Mouse (Mus musculus) kidney, postnatal 14 days (tissue): ENCODE results near the gene 5330417H12Rik.

Source experiments
- DNase-seq: peaks from one replicate; pipeline ENCODE4 v3.0.0; 2022; ENCODE audit warnings: mixed read lengths

Gene 5330417H12Rik

DNA sequence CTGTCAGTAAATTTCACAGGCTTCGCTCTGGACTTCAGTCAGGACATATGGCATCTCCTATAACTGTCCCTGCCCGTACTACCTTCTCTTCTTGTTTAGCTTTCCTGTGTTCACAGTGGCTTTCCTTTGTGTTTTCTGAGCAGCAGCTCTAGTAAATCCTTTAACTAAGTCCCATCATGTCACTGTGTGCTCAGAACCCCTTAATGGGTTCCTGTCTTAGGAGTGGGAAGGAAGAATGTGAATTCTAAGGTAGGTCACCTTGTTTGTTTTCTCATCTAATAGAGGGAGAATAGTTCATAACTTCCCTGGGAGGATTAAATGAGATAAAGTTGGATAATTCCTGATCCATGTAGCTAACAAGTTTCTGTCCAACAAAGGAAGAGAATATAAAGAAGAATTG, at the start of gene 5330417H12Rik:
Gene 5330417H12Rik (minus strand): TSS at position 101 of the 400 bp plus-strand sequence.
- DNase-seq: no peak

- no peak for DNase-seq
These were observed 43.6 kb upstream of the 5330417H12Rik start for GRCm38 (mm10) chr7:107668514-107668913.

- DNase-seq: peak; percentile 34
These were observed 41.4 kb upstream of the 5330417H12Rik start for GRCm38 (mm10) chr7:107666262-107666902.

DNA sequence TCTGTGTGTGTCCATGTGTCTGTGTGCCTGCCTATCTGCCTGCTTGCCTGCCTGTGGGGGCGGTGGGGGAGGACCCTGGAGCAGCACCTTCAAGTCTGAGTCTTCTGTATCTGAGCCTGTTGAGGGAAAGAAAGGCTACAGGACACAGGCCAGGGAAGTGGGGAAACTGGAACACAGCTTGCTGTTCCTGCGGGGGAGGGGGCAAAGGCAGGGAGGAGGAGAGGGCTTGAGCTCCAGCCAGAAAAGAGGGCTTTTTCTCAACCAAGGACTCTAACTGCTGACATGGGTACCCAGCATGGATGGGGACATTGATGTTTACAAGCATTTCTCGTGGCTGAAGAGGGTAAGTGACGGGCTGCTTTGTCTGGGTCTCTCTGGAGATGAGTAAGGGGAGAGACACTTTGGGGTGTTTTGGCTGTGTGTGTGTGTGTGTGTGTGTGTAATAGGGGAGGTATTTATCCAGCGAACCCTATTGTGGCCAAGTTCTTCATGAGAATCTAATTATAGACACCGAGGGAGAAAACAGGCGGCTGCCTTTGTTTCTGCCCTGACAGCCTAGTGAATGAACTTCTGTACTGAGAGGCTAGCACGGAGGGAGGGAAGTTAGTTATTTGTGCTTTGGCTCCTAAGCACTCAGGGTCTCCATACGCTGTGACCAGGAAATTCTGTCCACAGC, 40.8 kb upstream of the 5330417H12Rik start:
- DNase-seq: peak; percentile 45

DNA sequence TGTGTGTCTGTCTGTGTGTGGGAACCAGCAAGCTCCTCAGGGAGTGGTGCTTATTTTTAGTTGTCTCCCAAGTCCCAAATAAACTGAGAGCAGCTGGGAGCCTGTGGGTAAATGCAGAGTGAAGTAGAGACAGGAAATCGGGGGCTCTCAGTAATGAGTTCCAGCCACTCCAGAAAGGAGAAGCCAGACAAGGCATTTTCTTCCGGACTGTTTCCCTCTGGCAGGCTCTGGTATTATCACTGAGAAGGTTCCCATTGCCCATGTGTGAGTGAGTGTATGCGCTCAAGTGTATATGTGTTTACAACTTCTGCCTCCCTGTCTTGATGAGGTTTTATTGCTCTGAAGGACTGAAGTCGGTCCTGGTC, 40.2 kb upstream of the 5330417H12Rik start:
- peak; percentile 33 for DNase-seq

DNA sequence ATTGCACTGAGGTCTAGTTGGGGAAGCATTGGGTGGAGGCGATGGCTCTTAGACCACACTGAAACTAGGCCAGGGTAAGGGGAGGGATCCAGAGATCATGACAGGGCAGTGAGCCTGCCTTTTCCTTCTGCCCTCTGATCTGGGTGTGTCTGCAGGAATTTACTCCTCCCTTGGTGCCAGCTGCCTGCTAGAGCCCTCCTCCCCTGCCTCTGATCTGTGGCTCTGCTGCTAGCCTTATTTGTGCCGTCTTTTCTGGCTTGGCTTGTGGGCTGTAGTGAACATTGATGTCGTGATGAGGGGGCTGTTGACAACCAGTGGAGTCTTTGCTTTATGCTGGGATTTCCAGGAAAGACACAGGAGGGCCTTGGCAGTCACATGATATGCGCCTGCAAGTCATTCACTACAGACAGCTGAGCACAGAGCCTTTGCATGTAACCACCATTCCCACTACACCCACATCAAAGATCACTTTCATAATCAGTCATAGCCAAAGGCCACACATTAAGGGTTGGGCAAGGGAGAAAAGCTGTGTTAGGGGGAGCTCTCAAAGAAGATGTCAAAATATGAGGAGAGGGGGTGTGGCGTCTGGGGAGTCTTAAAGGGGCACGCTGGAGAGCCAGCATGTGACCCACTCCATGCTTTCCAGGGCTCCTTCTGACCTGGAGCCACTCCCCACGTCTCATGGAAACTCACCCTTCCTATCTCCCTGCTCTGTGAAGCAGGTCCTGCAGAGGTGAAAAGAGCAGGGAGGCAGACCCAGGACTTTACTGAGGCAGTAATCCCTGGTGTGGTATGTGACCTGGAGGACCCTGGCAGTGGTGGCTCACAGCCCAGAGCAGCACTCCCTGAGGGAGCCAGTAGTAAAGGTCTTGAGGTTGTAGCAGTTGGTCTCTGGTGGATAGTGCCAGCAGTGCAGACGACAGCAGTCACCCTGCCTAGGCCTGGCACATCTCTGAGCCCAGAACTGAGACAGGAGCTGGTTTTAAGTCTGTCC, 39.4 kb upstream of the 5330417H12Rik start:
- peak; percentile 66 for DNase-seq

- no peak for DNase-seq
These were observed 38.7 kb upstream of the 5330417H12Rik start for GRCm38 (mm10) chr7:107663621-107664020.

DNA sequence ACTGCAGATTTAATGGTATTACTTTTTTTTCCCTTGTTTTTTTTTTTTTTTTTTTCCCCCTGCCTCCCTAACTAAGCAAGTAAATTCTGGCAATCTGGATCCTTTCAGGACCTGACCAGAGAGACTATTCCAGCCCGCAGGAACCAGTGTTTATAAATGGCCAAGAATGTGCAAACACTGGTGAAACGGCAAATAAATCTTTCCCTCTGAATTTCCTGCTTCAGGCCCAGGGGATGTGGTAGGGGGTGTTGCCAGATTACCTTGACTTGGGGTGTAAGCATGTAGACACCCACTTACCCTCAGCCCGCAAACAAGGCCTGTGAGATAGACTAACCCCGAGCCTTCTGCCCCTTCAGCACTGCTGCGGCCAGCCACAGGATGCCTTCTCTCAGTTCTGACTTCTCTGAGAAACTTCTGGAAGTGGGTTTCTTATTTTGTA, 36.9 kb upstream of the 5330417H12Rik start:
- DNase-seq: no peak

GRCm38 (mm10) chr7:107661189-107661842, 36.4 kb upstream of the 5330417H12Rik start:
- peak; percentile 82 for DNase-seq

GRCm38 (mm10) chr7:107659186-107659918, 34.4 kb upstream of the 5330417H12Rik start:
- DNase-seq: no peak

DNA sequence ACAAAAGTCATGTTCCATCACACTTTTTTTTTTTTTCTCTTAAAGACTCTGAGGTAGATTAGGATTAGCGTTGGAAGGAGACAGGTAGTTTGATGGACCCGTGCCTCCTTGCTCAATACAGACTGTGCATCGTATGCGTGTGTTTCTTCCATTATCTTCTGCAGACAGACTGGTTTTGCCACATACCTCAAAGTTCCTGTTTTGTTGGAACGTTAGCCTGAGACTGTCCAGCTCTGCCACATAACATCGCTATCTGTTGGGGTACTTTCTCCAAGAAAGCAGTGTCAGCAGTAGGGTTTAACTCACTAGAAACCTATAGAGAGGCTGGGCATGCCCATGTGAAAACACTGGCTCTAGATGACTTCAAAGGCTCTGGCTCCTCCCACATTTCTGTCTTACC, 31.5 kb upstream of the 5330417H12Rik start:
- no peak for DNase-seq

- no peak for DNase-seq
These were observed 26.9 kb upstream of the 5330417H12Rik start for GRCm38 (mm10) chr7:107651821-107652220.

GRCm38 (mm10) chr7:107649990-107650389, 25.0 kb upstream of the 5330417H12Rik start:
- DNase-seq: no peak

DNA sequence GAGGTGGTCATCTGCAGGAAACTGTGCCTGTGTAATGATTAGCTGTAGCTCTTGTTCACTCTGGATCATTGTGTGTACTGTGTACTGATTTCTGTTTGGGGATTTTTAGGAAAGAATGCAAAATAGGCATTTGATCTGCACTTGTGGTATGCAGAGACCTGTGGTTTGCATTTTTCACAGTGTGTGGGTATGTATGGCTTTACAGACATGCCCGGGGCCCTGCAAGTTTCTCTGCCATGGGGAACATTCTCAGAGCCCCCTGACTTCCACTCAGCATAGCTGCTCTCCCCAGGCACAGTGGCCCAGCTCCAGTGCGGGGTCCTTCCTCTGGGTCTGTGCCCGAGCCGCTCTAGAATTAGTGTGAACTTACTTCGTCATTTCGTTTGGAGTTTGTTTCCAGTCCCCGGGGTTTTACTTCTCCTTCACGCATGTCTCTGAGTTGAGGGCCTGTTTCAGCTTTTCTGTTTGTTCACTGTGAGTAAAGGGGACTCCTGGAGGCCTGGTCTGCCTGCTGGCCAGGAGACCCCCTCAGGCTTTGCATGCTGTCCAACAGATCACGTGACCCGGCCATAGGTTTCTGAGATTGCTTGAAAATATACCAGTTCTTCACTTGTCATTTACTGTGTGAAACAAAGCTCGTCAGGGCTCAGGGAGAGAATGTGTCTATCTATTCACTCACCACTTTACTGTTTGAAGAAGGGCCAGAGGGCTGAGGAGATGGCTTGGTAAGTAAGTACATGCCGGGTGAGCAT, 24.2 kb upstream of the 5330417H12Rik start:
- no peak for DNase-seq

DNA sequence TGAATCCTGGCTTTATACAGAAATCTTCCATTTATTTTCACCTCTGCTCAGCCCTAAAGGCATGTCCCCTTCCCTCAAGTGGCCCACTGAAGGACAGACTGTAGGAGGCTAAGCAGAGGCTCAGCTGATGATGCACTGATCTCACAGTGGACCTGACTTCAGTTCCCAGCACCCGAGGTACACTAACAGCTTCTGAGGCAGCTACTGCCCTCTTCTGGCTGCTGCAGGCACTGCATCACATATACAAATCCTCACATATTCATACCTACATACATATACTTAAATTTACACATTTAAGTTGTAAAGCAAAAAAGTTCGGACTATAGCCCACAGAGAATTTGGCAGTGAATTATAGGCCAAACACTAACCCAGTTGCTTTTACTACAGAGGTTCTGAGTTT, 20.0 kb upstream of the 5330417H12Rik start:
- DNase-seq: no peak

- DNase-seq: peak; percentile 17
These were observed 17.8 kb upstream of the 5330417H12Rik start for GRCm38 (mm10) chr7:107642586-107643275.

- no peak for DNase-seq
These were observed 13.1 kb upstream of the 5330417H12Rik start for GRCm38 (mm10) chr7:107638026-107638425.

DNA sequence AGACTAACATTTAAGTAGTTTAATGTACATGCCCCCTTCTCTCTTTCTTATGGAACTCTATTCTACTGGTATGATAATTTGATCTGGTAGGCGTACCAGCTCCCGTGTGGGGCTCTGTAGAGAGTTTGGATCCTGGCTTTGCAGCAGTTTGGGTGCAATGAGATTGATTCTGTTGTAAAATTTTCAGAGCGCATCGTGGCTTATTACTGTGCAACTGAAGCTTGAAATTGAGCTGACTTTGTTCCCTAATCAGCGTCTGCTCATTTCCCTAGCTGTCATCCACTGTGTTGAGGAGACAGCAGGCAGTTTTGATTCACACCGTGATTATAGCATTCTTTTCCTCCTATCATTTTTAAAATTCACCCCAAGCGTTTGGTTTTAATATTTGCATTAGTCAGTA, 12.4 kb upstream of the 5330417H12Rik start:
- DNase-seq: no peak

GRCm38 (mm10) chr7:107633201-107633600, 8.2 kb upstream of the 5330417H12Rik start:
- no peak for DNase-seq

GRCm38 (mm10) chr7:107628383-107628782, 3.4 kb upstream of the 5330417H12Rik start:
- no peak for DNase-seq

DNA sequence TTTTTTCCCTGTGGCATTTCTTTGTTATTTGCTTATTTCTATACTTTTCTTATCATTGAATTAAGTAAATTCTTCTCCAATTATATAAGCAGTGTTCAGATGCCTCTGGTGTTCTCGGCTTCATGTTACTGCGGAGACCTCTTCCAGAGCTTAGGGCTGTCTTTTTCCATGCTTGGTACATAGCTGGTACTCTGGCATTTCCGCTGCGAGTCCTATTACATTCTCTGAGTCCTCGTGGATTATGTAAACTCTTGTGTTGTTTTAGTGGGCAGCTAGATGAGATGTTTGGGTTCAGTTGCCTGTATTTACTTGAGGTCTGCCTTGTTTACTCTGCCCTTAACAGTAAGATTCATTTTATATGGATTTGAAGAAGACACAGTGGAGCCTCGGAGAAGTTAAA, 820 bp upstream of the 5330417H12Rik start:
- DNase-seq: no peak
